Mouse (Mus musculus) left cerebral cortex, adult 8-10 months (tissue): ENCODE measurements around the gene Gsg1l. TPM values are rescaled to one million over a fixed set of nuclear protein-coding genes. Genes with fewer than 3 reads are reported as not detected.

Experiments
- DNase-seq, 2 experiments: peaks; one replicate each; pipeline ENCODE4 v3.0.0; 2022; ENCODE audit warnings: low spot score in 2 of 2
- total RNA-seq, 4 experiments: library from RNA; stranded (reverse); gene quantifications; 2 replicates each; pipeline ENCODE4 v1.2.4; 2022

Gene Gsg1l
- total RNA-seq, 4 experiments from 2014 or later: 68.2 to 76.7 (median 73.7) TPM

DNA sequence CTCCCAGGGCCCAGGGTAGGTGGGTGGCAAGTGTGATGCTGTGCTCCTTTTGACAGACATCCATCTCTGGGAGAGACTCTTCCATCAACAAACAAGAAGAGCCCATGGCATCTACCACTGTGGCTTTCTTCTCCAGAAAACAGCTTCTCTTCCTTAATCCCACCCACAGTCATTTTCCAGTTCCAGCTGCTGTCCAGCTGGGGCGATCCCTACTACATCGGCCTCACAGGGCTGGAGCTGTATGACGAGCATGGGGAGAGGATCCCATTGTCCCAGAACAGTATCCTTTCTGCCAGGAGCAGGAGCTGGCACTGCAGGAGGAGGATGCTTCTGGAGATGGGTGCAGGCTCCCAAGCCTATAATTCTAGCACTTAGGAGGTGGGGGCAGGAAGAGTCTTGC lies 213.6 kb downstream of the Gsg1l start:
- DNase-seq: no peak

DNA sequence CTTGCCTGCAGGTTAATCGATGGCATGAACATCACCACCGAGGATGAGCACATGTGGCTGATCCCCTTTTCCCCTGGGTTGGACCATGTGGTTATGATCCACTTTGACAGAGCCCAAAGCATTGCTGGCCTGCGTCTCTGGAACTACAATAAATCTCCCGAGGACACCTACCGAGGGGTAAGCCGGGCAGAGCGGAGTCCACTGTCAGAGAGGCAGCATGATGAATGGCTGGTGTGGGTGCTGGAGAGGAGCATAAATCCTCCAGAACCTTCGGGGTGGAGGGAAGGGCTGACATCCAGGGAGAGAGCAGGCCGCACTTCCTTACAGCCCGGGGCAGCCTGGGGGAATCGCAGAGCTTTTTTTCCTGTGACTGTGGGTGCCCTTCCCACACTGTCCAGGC lies 217.0 kb downstream of the Gsg1l start:
- no peak for DNase-seq

DNA sequence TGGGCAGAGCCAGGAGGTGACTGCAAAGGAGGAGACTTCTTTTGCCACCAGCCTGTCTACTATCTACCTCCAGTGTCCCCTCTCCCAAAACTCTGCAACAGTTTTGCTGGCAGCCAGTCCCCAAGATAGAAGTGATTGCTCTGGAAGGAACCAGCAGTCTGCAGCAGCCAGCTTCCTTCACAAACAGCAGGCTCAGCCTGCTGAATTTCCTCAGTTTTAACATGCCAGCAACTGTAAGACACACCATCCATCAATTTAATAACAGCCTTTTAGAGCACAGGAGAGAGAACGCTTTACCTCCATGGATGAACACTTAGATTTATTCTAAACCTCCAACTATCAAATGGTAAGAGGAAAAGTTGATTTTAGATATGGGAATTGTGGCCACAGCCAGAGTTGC lies 218.2 kb downstream of the Gsg1l start:
- no peak for DNase-seq

DNA sequence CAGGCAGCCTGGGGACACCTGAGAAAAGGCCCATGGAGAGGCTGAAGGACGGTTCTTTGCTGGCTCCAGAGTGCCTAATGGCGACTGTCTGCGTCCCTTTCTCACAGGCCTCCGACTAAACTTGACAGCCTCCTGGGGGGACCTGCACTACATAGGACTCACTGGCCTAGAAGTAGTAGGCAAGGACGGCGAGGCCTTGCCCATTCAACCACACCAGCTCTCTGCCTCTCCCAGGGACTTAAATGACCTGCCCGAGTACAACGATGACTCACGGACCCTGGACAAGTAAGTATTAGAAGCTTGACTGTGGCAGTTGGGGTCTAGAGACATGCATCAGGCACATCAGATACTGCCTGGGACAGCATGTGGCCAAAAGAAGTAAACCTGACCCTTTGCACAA lies 221.8 kb downstream of the Gsg1l start:
- DNase-seq: no peak

DNA sequence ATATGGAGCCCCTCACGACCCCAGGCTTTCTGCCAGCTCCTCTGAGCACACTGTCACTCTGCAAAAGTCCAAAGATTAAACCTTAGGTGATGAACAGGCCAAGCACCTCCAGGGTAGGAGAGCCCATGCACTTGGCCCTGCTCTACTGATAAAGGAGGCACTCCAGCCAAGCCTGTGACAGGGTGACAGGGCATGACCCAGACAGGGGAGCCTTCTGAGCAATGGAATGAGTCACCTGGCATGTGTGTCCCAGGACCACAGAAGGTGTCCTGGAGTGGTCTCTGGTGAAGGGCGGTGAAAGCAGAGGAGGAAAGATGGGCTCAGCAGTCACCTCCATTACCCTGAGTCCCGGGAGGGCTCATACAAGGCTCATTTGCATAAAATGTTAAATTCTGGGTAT lies 222.6 kb downstream of the Gsg1l start:
- no peak for DNase-seq

DNA sequence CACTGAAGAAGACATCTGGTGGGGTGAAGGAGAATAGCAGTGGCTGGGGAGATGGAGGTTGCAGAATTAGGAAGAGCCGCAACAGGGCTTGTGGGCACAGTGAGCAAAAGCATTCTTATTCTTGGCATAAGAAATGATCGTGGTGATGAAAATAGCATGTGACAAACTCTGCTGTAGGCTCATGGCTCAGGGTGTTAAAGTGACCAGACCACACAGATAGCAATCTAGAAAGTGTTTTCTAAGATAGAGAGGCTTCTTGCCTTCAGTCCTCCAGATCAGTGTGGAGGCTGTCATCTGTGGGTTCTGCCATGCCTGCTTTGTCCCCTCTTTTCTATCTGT lies 234.7 kb downstream of the Gsg1l start:
- peak in 1 of 2 experiments; percentile 28 for DNase-seq

DNA sequence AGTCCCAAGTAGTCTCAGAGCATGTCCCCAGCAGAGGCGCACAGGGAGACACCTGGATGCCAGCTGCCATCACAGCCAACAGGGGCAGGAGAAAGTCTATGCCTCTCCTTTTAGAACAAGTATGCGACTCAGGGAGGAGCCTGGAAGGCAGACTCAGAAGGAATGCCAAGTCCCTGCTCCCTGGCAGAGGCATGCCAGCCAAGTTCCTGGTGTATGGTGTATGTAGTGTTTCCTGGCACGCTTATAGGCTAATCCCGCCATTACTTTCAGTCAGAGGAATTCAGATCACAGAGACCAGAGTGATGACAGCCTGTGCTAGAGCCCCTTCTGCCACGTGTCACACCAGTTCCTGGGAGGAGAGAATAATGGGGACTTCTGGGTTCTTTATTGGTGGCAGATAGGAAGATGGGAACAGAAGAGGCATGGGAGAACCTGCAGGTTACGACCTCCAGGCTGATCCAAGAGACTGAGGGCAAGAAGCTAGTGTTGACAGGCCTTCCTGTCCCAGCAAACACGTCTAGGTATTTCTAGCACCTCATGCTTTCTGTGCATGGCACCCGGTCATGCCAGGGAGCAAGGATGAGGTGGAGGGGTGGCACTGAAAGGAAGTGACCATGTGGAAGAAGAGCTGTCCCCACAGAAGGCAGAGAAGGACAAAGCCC lies 235.2 kb downstream of the Gsg1l start:
- no peak for DNase-seq

DNA sequence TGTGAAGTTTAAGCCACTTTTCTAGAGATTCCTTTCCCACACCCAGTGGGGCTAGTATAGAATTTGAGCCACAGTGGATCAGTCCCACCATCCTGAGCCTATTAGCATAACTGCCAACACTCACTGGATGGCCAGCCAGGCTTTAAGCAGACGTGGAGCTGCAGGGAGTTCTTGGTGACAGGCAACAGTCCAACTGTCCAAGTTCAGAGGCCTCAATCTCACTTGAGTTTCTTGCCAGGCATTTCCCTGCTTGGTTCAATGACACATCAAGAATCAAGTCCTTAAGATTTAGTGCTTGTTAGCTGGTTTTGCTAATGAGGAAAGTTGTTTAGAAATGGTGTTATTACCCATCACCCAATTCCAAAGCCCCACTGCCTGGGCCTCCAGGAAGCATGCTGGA lies 236.6 kb downstream of the Gsg1l start:
- no peak for DNase-seq

DNA sequence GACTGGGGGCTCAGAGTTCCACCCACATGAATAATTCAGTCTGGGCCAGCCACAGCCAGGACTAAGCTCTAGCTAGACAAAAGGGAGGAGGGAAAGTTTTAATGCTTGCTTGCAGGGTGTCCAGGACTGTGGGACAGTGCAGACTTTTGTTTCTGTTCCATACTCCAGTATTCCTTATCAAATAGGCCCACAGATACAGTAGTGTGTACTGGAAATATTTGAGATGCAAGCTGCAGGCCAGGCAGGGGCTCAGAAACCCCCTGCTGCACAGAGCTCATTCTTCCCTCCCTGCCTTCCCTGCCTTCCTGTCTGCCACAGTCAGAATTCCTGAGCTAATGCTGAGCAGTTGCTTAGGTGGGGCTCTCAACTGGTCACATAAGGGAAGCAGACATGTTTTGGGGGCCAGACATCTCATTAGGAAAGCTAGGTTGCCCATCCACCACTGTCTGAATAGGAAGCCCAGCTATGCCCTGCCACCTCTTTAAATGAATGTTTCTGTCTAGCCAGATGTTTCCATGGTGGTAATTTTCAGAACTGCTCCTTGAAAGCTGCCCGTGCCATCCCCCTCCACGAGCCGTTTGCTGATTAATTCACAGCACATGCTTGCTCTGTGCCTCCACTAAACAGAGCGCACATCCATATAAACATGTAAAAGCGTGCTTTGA lies 244.0 kb downstream of the Gsg1l start:
- no peak for DNase-seq

DNA sequence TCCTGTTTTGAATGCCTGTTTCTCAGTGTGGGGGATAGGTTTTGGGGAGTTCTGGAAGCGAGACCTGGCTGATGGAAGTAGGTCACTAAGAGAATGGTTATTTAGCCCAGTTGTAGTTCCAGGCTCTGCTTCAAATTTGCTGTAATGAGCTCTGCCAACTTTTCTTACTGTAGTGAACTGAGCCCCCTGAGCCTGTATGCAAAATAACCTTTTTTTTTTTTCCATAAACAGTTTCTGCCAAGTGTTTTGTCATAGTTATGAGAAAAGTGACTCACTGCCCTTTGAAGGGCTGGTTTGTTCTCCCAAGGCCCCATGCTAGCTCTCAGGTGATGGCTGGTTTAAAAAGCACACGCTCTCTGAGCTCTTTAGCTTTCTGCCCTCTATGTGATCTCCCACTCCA lies 248.7 kb downstream of the Gsg1l start:
- DNase-seq: no peak

DNA sequence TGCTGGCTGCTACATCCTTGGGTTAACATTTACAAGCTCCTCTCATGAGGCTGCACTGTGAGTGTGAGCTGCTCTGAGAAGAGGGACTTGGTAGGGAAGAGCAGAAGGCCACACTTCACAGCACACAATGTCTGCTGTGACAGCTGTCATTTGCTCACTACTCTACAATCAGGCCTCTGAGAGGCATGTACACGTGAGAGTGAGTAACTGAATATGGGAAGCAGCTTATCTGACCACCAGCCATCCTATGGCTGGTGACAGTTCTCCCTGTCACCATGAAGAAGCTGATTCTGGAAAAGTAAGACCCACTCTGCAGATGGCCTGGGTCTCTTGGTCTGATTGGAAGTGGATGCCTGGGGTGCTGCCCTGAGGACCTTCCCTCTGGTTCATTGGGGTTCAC lies 249.4 kb downstream of the Gsg1l start:
- no peak for DNase-seq

DNA sequence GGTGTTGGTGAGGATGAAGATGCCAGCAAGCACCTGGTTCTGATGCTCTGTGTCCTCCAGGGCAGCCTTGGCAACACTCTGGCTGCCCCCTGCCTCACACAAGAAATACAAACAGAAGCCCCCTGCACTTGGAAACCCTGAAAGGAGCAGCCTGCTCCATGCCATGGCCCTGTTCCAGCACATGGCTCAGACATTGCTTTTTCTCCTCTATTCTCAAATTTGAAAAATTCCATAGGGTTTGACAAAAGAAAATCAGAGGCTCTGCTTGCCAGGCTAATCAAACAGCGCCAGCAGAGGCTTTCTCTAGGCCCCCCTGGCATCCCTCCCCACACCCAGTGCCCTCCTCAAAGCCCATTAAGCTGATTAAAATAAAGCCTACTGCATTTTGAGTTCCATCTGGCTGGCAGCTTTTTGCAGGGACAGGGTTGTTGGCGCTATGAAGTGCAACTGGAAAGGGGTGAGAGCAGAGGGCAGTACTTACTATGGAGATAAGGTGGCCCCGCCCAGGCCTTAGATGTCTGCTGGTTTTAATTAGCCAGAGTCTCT lies 253.0 kb downstream of the Gsg1l start:
- DNase-seq: no peak

DNA sequence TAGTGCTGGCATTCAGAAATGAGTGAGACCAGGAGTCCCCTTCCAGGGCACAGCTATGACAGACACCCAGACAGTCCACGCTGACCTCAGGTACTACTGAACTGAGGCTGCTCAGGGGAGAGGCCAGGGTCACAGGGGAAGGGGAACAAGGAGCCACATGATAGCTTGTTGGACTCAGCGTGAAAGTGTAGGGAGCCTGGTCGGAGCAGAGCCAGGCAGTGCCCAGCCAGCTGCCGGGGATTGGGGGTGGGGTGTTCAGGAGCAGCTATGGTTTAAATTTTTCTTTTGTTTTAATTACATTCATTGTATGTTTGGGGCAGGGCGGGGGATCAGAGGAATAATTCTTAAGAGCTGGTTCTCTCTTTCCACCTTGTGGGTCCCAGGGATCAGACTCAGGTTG lies 253.7 kb downstream of the Gsg1l start:
- DNase-seq: no peak

Other genes starting within 250 kb of the Gsg1l start
- 100 to 1,000 TPM in 1 of 4 experiments, 10 to 100 TPM in 3; 88.8 to 104 (median 97.5) TPM for gene Xpo6, start 118.1 kb upstream of the Gsg1l start, total RNA-seq
- gene Sbk1, start 190.2 kb upstream of the Gsg1l start, total RNA-seq: 10 to 100 TPM; 50.0 to 62.1 (median 56.5) TPM